Mouse (Mus musculus) ovary, postnatal 36 days (tissue): ENCODE results near the gene Ifnlr1.
A peak's percentile ranks its signal among the peaks of the same experiment; 100 is the strongest.
"Not testable (repeated sequence)": the region's sequence is repeated elsewhere in the genome, so short reads cannot be mapped to it uniquely, and the experiment has no call there.

ENCODE experiments used
- DNase-seq: peaks from one replicate; pipeline ENCODE4 v3.0.0; 2022; ENCODE audit warnings: low spot score, mixed read lengths

Ifnlr1 gene

GRCm38 (mm10) chr4:135685906-135686567, at the start of gene Ifnlr1:
Gene Ifnlr1, plus strand, starts transcription at chr4:135686287.
- peak; percentile 44 for DNase-seq

GRCm38 (mm10) chr4:135641302-135642079, 44.6 kb upstream of the Ifnlr1 start:
- DNase-seq = not testable (repeated sequence)

- DNase-seq = no peak
These were observed 41.0 kb upstream of the Ifnlr1 start for GRCm38 (mm10) chr4:135645022-135645637.

- no peak for DNase-seq
These were observed 33.0 kb upstream of the Ifnlr1 start for GRCm38 (mm10) chr4:135652966-135653607.

- DNase-seq = no peak
These were observed 32.1 kb upstream of the Ifnlr1 start for GRCm38 (mm10) chr4:135653956-135654355.

- peak; percentile 28 for DNase-seq
These were observed 30.6 kb upstream of the Ifnlr1 start for GRCm38 (mm10) chr4:135655499-135655898.

- peak; percentile 30 for DNase-seq
These were observed 29.9 kb upstream of the Ifnlr1 start for GRCm38 (mm10) chr4:135656094-135656589.

GRCm38 (mm10) chr4:135658484-135658883, 27.6 kb upstream of the Ifnlr1 start:
- peak; percentile 76 for DNase-seq

- no peak for DNase-seq
These were observed 27.2 kb upstream of the Ifnlr1 start for GRCm38 (mm10) chr4:135658899-135659298.

- no peak for DNase-seq
These were observed 24.8 kb upstream of the Ifnlr1 start for GRCm38 (mm10) chr4:135661082-135661809.

- no peak for DNase-seq
These were observed 24.1 kb upstream of the Ifnlr1 start for GRCm38 (mm10) chr4:135661994-135662393.

- no peak for DNase-seq
These were observed 21.4 kb upstream of the Ifnlr1 start for GRCm38 (mm10) chr4:135664656-135665055.

GRCm38 (mm10) chr4:135666192-135666975, 19.7 kb upstream of the Ifnlr1 start:
- peak; percentile 41 for DNase-seq

- no peak for DNase-seq
These were observed 18.7 kb upstream of the Ifnlr1 start for GRCm38 (mm10) chr4:135667266-135667844.

- DNase-seq = no peak
These were observed 12.6 kb upstream of the Ifnlr1 start for GRCm38 (mm10) chr4:135673507-135673906.

GRCm38 (mm10) chr4:135674993-135675392, 11.1 kb upstream of the Ifnlr1 start:
- no peak for DNase-seq

GRCm38 (mm10) chr4:135676476-135676875, 9.6 kb upstream of the Ifnlr1 start:
- DNase-seq = no peak

GRCm38 (mm10) chr4:135679316-135679715, 6.8 kb upstream of the Ifnlr1 start:
- no peak for DNase-seq

- no peak for DNase-seq
These were observed 4.3 kb upstream of the Ifnlr1 start for GRCm38 (mm10) chr4:135681789-135682188.

- DNase-seq = peak; percentile 40
These were observed 2.5 kb upstream of the Ifnlr1 start for GRCm38 (mm10) chr4:135683553-135683952.
